Mouse (Mus musculus): Measurements from ENCODE around the gene Sfxn2. TPM values are rescaled to one million over a fixed set of nuclear protein-coding genes. Genes with fewer than 3 reads are reported as not detected.

Sfxn2 gene
- polyA plus RNA-seq, 1 experiment from 2014 or later = 8.1 TPM

GRCm38 (mm10) chr19:46639496-46639895, 66.3 kb downstream of the Sfxn2 start:
- Histone ChIP-seq H3K36me3 (peaks cover 38% of the 10 kb centered on the region), H3K9ac (peak overlapping the region; percentile 1; the same call in 1 of the 2 replicates), H3K4me2 (no peak overlapping the region), H3K9me3 (no peaks in the 10 kb centered on the region), H3K27me3 (replicated peaks) (no peaks in the 10 kb centered on the region), H3K4me1 (peaks cover 95% of the 10 kb centered on the region), H3K4me3 (no peak overlapping the region), H3K27ac (replicated peaks) (peak overlapping the region; percentile 59)
- 80% methylated on average over 14 of the region's 14 CpGs for WGBS
- ATAC-seq (ENCODE audit: extremely low read depth, insufficient number of reproducible peaks, low FRiP score, low TSS enrichment) = no peak

- Histone ChIP-seq H3K27ac (replicated peaks) (peak overlapping the region; percentile 95), H3K4me2 (no peak overlapping the region), H3K9me3 (no peaks in the 10 kb centered on the region), H3K27me3 (replicated peaks) (no peaks in the 10 kb centered on the region), H3K4me1 (peaks cover 96% of the 10 kb centered on the region), H3K4me3 (no peak overlapping the region), H3K9ac (0 out of 2 replicates have a peak overlapping the region, but pooled peaks have one; percentile 5), H3K36me3 (peaks cover 35% of the 10 kb centered on the region)
- 81% methylated on average over 8 of the region's 8 CpGs for WGBS
- no peak for ATAC-seq (ENCODE audit: extremely low read depth, insufficient number of reproducible peaks, low FRiP score, low TSS enrichment)
Measured at GRCm38 (mm10) chr19:46640780-46641179, 67.6 kb downstream of the Sfxn2 start.

GRCm38 (mm10) chr19:46641420-46642085, 68.4 kb downstream of the Sfxn2 start:
- ATAC-seq (ENCODE audit: extremely low read depth, insufficient number of reproducible peaks, low FRiP score, low TSS enrichment) = 0 out of 2 replicates have a peak, but pooled peaks have one; percentile 17
- 36% methylated on average over 19 of the region's 19 CpGs for WGBS

GRCm38 (mm10) chr19:46642136-46642753, 69.1 kb downstream of the Sfxn2 start:
- no peak for ATAC-seq (ENCODE audit: extremely low read depth, insufficient number of reproducible peaks, low FRiP score, low TSS enrichment)
- peak overlapping the region; percentile 63 for H3K9ac ChIP-seq
- peak overlapping the region; percentile 50 for H3K4me2 ChIP-seq
- peak overlapping the region; percentile 95 for H3K27ac ChIP-seq (replicated peaks)
- no peaks in the 10 kb centered on the region for H3K9me3 ChIP-seq
- H3K4me3 ChIP-seq = no peak overlapping the region
- H3K36me3 ChIP-seq = peaks cover 46% of the 10 kb centered on the region
- no peaks in the 10 kb centered on the region for H3K27me3 ChIP-seq (replicated peaks)
- WGBS = 50% methylated on average over 22 of the region's 22 CpGs
- peaks cover 96% of the 10 kb centered on the region for H3K4me1 ChIP-seq

More at GRCm38 (mm10) chr19:46641420-46642085, 68.4 kb downstream of the Sfxn2 start:
- Histone ChIP-seq H3K9ac (peak overlapping the region; percentile 63), H3K4me1 (peaks cover 96% of the 10 kb centered on the region), H3K4me3 (no peak overlapping the region), H3K36me3 (peaks cover 43% of the 10 kb centered on the region), H3K9me3 (no peaks in the 10 kb centered on the region), H3K27me3 (replicated peaks) (no peaks in the 10 kb centered on the region), H3K27ac (replicated peaks) (peak overlapping the region; percentile 95), H3K4me2 (peak overlapping the region; percentile 50)

GRCm38 (mm10) chr19:46643236-46643635, 70.1 kb downstream of the Sfxn2 start:
- no peaks in the 10 kb centered on the region for H3K9me3 ChIP-seq
- H3K9ac ChIP-seq = peak overlapping the region; percentile 63
- no peak for ATAC-seq (ENCODE audit: extremely low read depth, insufficient number of reproducible peaks, low FRiP score, low TSS enrichment)
- peak overlapping the region; percentile 95 for H3K27ac ChIP-seq (replicated peaks)
- H3K4me1 ChIP-seq = peaks cover 97% of the 10 kb centered on the region
- H3K27me3 ChIP-seq (replicated peaks) = no peaks in the 10 kb centered on the region
- H3K4me3 ChIP-seq = no peak overlapping the region
- peak overlapping the region; percentile 54 for H3K4me2 ChIP-seq
- WGBS = 46% methylated on average over 5 of the region's 5 CpGs
- peaks cover 46% of the 10 kb centered on the region for H3K36me3 ChIP-seq

GRCm38 (mm10) chr19:46644343-46644792, 71.2 kb downstream of the Sfxn2 start:
- peak overlapping the region; percentile 95 for H3K27ac ChIP-seq (replicated peaks)

GRCm38 (mm10) chr19:46644793-46645602, 71.8 kb downstream of the Sfxn2 start:
- WGBS = 11% methylated on average over 12 of the region's 12 CpGs
- peak; percentile 45 for ATAC-seq (ENCODE audit: extremely low read depth, insufficient number of reproducible peaks, low FRiP score, low TSS enrichment)

More at GRCm38 (mm10) chr19:46644343-46644792, 71.2 kb downstream of the Sfxn2 start:
- Histone ChIP-seq H3K36me3 (peaks cover 46% of the 10 kb centered on the region), H3K4me3 (no peak overlapping the region), H3K4me2 (peak overlapping the region; percentile 54), H3K4me1 (peaks cover 87% of the 10 kb centered on the region), H3K9ac (peak overlapping the region; percentile 62), H3K27me3 (replicated peaks) (no peaks in the 10 kb centered on the region), H3K9me3 (no peaks in the 10 kb centered on the region)
- 0 out of 2 replicates have a peak, but pooled peaks have one; percentile 2 for ATAC-seq (ENCODE audit: extremely low read depth, insufficient number of reproducible peaks, low FRiP score, low TSS enrichment)
- WGBS = 50% methylated on average over 10 of the region's 10 CpGs

GRCm38 (mm10) chr19:46646041-46646481, 72.9 kb downstream of the Sfxn2 start:
- H3K4me2 ChIP-seq = no peak overlapping the region; the same call in 1 of the 2 replicates
- H3K27ac ChIP-seq (replicated peaks) = peak overlapping the region; percentile 95
- no peak overlapping the region for H3K4me3 ChIP-seq
- H3K36me3 ChIP-seq = peaks cover 50% of the 10 kb centered on the region
- no peak for ATAC-seq (ENCODE audit: extremely low read depth, insufficient number of reproducible peaks, low FRiP score, low TSS enrichment)
- no peaks in the 10 kb centered on the region for H3K9me3 ChIP-seq
- H3K27me3 ChIP-seq (replicated peaks) = no peaks in the 10 kb centered on the region
- peak overlapping the region; percentile 64 for H3K9ac ChIP-seq
- 81% methylated on average over 12 of the region's 12 CpGs for WGBS
- peaks cover 71% of the 10 kb centered on the region for H3K4me1 ChIP-seq

More at GRCm38 (mm10) chr19:46644793-46645602, 71.8 kb downstream of the Sfxn2 start:
- Histone ChIP-seq H3K9me3 (no peaks in the 10 kb centered on the region), H3K36me3 (peaks cover 50% of the 10 kb centered on the region), H3K4me1 (peaks cover 81% of the 10 kb centered on the region), H3K27me3 (replicated peaks) (no peaks in the 10 kb centered on the region), H3K4me2 (peak overlapping the region; percentile 54), H3K9ac (peak overlapping the region; percentile 64), H3K27ac (replicated peaks) (peak overlapping the region; percentile 95), H3K4me3 (0 out of 2 replicates have a peak overlapping the region, but pooled peaks have one; percentile 5)

GRCm38 (mm10) chr19:46647254-46647653, 74.1 kb downstream of the Sfxn2 start:
- no peak for ATAC-seq (ENCODE audit: extremely low read depth, insufficient number of reproducible peaks, low FRiP score, low TSS enrichment)
- no peaks in the 10 kb centered on the region for H3K9me3 ChIP-seq
- 63% methylated on average over 3 of the region's 3 CpGs for WGBS
- no peak overlapping the region for H3K4me2 ChIP-seq
- H3K27ac ChIP-seq (replicated peaks) = no peak overlapping the region
- H3K4me1 ChIP-seq = peaks cover 59% of the 10 kb centered on the region
- no peaks in the 10 kb centered on the region for H3K27me3 ChIP-seq (replicated peaks)
- peaks cover 58% of the 10 kb centered on the region for H3K36me3 ChIP-seq
- H3K9ac ChIP-seq = no peak overlapping the region
- H3K4me3 ChIP-seq = no peak overlapping the region
